Comparison of ENCODE assay signal across 13 mouse cellular contexts in the genomic region with DNA sequence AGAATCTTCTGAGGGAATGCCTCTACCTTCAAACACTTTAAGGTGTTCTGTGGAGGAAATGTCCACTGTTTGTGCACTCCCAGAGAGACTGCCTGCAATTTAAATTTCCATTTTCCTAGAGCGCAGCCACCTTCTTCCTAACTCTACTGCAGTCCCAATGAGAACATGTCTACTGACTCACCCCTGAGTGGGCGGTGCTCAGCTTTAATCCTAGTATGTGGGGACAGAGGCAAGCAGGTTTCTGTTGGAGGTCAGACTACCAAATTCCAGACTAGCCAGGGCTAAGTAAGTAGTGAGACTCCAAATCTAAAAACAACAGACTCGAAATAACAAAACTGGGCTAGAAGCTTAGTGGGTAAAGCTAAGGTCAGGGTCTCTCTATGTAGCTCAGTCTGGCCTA.
"Had no signal": no experiment of that assay in that cellular context is flagged by ENCODE, and none has a peak within 500 bp of the region (broad histone marks: within the 10 kb centered on the region; RNA-seq: fewer than 3 reads in every experiment).

No protein-coding gene starts in this region.

- DNase-seq: gastrocnemius, adult 2 months; gastrocnemius, postnatal 10 days; gastrocnemius, postnatal 25 days; heart, adult 2 months; heart, postnatal 14 days; heart, postnatal 4 days; kidney, adult 18-20 months; kidney, adult 8-10 months; kidney, postnatal 10 days; kidney, postnatal 25 days; kidney, postnatal 4 days; layer of hippocampus, postnatal 36 days; left cerebral cortex, postnatal 4 days had no signal
